Mouse (Mus musculus) thymus, postnatal 25 days (tissue): ENCODE results near the gene Padi2.

ENCODE experiments used
- DNase-seq: peaks from one replicate; pipeline ENCODE4 v3.0.0; 2022

Padi2 gene

GRCm38 (mm10) chr4:140960781-140961466 is 54.8 kb downstream of the Padi2 start, which contains the start of gene Sdhb:
Gene Sdhb (plus strand): TSS chr4:140961203.
- DNase-seq = peak; percentile 93

- DNase-seq = no peak
Measured at GRCm38 (mm10) chr4:140961467-140962206, 55.5 kb downstream of the Padi2 start.

- no peak for DNase-seq
Measured at GRCm38 (mm10) chr4:140962207-140962909, 56.2 kb downstream of the Padi2 start.

GRCm38 (mm10) chr4:140962950-140963349 is 56.8 kb downstream of the Padi2 start:
- no peak for DNase-seq

GRCm38 (mm10) chr4:140963941-140964597 is 57.9 kb downstream of the Padi2 start:
- peak; percentile 25 for DNase-seq

GRCm38 (mm10) chr4:140964620-140965019 is 58.5 kb downstream of the Padi2 start:
- peak; percentile 71 for DNase-seq

GRCm38 (mm10) chr4:140967386-140968159 is 61.4 kb downstream of the Padi2 start:
- DNase-seq = no peak

- DNase-seq = no peak
Measured at GRCm38 (mm10) chr4:140971691-140972090, 65.5 kb downstream of the Padi2 start.

GRCm38 (mm10) chr4:140974408-140974807 is 68.3 kb downstream of the Padi2 start:
- no peak for DNase-seq

- no peak for DNase-seq
Measured at GRCm38 (mm10) chr4:140975356-140975755, 69.2 kb downstream of the Padi2 start.

GRCm38 (mm10) chr4:140977278-140977677 is 71.1 kb downstream of the Padi2 start:
- DNase-seq = no peak

GRCm38 (mm10) chr4:140977886-140978692 is 71.9 kb downstream of the Padi2 start:
- no peak for DNase-seq

GRCm38 (mm10) chr4:140981605-140982004 is 75.5 kb downstream of the Padi2 start:
- peak; percentile 29 for DNase-seq

- DNase-seq = no peak
Measured at GRCm38 (mm10) chr4:140982808-140983207, 76.7 kb downstream of the Padi2 start.

- peak; percentile 74 for DNase-seq
Measured at GRCm38 (mm10) chr4:140983442-140983841, 77.3 kb downstream of the Padi2 start.

GRCm38 (mm10) chr4:140984544-140984943 is 78.4 kb downstream of the Padi2 start:
- no peak for DNase-seq

- DNase-seq = no peak
Measured at GRCm38 (mm10) chr4:140986024-140986710, 80.0 kb downstream of the Padi2 start.

GRCm38 (mm10) chr4:140986711-140987395 is 80.7 kb downstream of the Padi2 start, which contains the start of gene Atp13a2:
Gene Atp13a2 (plus strand): TSS chr4:140986873.
- DNase-seq = peak; percentile 91

GRCm38 (mm10) chr4:140987476-140987875 is 81.3 kb downstream of the Padi2 start:
- DNase-seq = peak; percentile 24

GRCm38 (mm10) chr4:140988706-140989290 is 82.7 kb downstream of the Padi2 start:
- no peak for DNase-seq
